Mouse (Mus musculus): ENCODE data around the gene Nmt1. TPM values are rescaled to one million over a fixed set of nuclear protein-coding genes. Genes with fewer than 3 reads are reported as not detected.

Nmt1 gene
- total RNA-seq, 2 experiments from 2014 or later = 43.8 to 51.9 TPM

DNA sequence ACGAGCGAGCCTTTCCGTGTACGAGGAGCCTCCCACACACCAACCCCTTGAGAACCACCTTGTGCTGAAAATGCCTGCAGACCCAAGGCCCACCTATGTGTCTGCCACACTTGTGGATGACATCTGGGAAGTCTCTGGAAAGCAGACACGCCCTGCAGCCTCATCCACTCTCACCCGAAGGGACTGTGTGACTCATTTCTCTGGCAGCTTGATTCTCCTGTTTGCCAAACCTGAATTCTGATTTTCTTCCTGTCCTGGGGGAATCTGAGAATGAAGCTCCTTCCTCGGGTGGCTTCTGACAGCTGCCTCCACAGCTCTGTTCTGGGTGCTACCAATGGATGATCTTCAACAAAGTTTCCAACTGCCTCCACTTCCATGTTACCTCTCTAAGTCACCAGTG is 31.6 kb upstream of the Nmt1 start:
- Histone ChIP-seq H3K27ac (no peak overlapping the region), H3K4me3 (no peak overlapping the region)
- intact Hi-C loops (cut with DNase I) = no loop called here
- TF ChIP-seq CTCF (IDR thresholded peaks at IDR 0.05) = no peak
- peak; percentile 44 for DNase-seq

DNA sequence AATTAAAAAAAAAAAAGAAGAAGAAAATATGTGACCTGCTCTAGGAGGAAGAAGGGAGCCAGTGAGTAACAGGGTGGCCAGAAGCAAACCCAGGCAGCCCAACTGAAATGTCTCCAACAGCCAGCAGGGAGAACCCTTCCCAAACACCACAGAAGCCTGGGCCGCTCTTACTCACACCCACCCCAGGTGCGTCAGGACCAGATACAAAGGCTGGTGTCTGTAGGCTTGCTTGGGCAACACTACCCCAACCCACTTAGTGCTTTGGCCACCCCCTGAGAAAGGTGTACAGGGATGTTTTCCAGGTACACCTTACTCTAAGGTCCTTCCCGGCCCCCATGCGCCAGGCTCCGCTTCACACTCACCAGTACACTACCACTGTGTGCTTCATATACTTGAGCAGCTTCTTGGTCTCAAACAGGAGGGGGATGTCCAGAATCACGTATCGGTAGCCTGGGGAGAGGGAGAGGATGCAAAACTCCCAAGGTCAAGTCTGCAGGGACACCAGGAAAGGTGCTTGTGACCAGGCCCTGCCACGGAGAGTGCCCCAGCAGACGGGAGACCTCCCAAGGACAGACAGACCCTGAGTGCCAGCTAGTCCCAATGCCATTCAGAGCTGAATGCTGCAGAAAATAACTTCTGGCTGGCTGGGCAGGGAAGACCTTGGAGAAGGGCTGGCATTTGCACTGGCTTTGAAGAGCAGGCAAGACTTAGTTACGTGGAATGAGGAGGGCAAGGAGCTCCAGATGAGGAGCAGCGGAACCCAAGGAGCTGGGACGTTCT is 30.8 kb upstream of the Nmt1 start:
- H3K27ac ChIP-seq = peak overlapping the region; percentile 67
- DNase-seq = no peak
- TF ChIP-seq CTCF (IDR thresholded peaks at IDR 0.05) = no peak
- H3K4me3 ChIP-seq = 0 out of 2 replicates have a peak overlapping the region, but pooled peaks have one; percentile 15
- intact Hi-C loops (cut with DNase I) = no loop called here

- Histone ChIP-seq H3K4me3 (no peak overlapping the region), H3K27ac (peak overlapping the region; percentile 40; the same call in 1 of the 2 replicates)
- intact Hi-C loops (cut with DNase I) = no loop called here
- TF ChIP-seq CTCF (IDR thresholded peaks at IDR 0.05) = no peak
- no peak for DNase-seq
Measured at GRCm38 (mm10) chr11:102998254-102998576, 29.8 kb upstream of the Nmt1 start.

DNA sequence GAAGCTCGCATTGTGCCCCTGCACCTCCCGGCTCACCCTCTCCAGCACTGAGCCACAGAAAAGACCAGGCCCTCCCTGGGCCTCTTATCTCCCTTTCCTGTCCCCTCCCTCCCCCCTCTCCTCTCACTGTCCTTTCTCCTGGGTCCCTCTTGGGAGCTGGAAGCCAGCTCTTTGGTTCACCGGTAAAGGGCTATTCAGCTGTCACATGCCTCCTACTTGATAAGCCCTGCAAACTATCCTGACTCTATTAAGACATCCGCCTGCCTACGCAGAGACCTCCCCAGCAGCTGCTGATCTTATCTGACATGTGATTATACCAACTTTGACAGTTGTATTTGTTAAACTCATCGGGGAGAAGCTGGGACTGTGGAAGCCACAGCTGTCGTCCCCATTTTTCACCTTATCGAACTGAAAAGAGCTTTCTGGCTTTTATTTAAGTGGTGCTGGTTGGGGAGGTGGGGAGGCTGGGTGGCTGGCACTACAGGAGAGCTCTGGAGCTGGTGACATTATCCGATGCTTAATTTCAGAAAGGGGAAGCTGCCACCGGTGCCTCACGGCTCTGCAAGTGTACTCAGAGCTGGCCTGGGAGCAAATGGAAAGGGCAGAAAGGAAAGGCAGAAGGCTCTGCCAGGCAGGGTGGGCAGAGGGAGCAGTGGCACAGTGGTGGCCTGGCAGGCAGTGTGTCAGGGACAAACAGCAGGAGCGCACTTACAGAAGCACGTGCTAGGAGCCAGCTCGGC is 29.2 kb upstream of the Nmt1 start:
- intact Hi-C loops (cut with DNase I) = no loop called here

DNA sequence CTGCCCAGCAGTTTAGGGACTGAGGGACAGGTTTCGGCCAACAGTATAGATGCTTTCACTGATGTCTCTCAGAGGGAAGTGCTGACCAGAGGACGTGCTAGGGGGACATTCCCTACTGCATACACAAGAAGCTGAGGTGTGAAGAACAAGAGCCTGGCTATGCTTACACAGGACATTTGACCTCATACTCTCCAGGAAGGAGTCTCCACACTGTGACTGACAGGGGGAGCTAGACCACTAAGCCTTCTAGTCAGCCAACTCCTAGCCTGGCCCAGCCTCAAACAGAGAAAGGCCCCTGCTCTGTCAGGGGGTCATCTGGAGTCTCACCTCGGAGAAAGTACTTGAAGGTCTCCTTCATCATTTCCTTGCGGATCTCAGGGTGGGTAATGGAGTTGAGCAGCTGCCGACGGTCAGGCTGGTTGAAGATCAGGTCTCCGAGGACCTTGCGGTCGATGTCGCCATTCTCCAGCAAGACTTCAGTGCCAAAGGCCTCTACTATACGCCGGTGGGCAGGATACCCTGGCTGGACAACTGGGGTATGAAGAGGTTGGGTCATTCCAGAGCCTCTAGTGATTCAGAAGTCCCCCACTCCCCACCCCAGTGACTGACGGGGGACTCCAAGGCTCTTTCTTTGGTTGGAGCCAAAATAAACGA is 28.5 kb upstream of the Nmt1 start:
- DNase-seq = no peak
- H3K27ac ChIP-seq = peak overlapping the region; percentile 40; the same call in 1 of the 2 replicates
- no peak overlapping the region for H3K4me3 ChIP-seq
- TF ChIP-seq CTCF (IDR thresholded peaks at IDR 0.05) = no peak
- intact Hi-C loops (cut with DNase I) = no loop called here

More for the DNA sequence above, 29.2 kb upstream of the Nmt1 start:
- TF ChIP-seq CTCF (IDR thresholded peaks at IDR 0.05) = no peak
- no peak for DNase-seq
- no peak overlapping the region for H3K4me3 ChIP-seq
- H3K27ac ChIP-seq = peak overlapping the region; percentile 40; the same call in 1 of the 2 replicates

- no peak overlapping the region for H3K27ac ChIP-seq
- intact Hi-C loops (cut with DNase I) = no loop called here
- DNase-seq = peak; percentile 10
- TF ChIP-seq CTCF (IDR thresholded peaks at IDR 0.05) = no peak
- H3K4me3 ChIP-seq = no peak overlapping the region
Measured at GRCm38 (mm10) chr11:103000111-103000510, 27.9 kb upstream of the Nmt1 start.

GRCm38 (mm10) chr11:103001063-103001462 is 26.9 kb upstream of the Nmt1 start:
- no peak overlapping the region for H3K27ac ChIP-seq
- intact Hi-C loops (cut with DNase I) = no loop called here
- no peak overlapping the region for H3K4me3 ChIP-seq
- peak; percentile 7 for DNase-seq
- TF ChIP-seq CTCF (IDR thresholded peaks at IDR 0.05) = no peak

GRCm38 (mm10) chr11:103003210-103003609 is 24.8 kb upstream of the Nmt1 start:
- H3K4me3 ChIP-seq = no peak overlapping the region

GRCm38 (mm10) chr11:103004852-103005251 is 23.1 kb upstream of the Nmt1 start:
- peak; percentile 12 for DNase-seq
- intact Hi-C loops (cut with DNase I) = no loop called here
- TF ChIP-seq CTCF (IDR thresholded peaks at IDR 0.05) = no peak
- H3K4me3 ChIP-seq = no peak overlapping the region
- peak overlapping the region; percentile 31; the same call in 1 of the 2 replicates for H3K27ac ChIP-seq

More at GRCm38 (mm10) chr11:103003210-103003609, 24.8 kb upstream of the Nmt1 start:
- intact Hi-C loops (cut with DNase I) = no loop called here
- peak overlapping the region; percentile 67 for H3K27ac ChIP-seq
- DNase-seq = peak; percentile 85
- TF ChIP-seq CTCF (IDR thresholded peaks at IDR 0.05) = no peak

DNA sequence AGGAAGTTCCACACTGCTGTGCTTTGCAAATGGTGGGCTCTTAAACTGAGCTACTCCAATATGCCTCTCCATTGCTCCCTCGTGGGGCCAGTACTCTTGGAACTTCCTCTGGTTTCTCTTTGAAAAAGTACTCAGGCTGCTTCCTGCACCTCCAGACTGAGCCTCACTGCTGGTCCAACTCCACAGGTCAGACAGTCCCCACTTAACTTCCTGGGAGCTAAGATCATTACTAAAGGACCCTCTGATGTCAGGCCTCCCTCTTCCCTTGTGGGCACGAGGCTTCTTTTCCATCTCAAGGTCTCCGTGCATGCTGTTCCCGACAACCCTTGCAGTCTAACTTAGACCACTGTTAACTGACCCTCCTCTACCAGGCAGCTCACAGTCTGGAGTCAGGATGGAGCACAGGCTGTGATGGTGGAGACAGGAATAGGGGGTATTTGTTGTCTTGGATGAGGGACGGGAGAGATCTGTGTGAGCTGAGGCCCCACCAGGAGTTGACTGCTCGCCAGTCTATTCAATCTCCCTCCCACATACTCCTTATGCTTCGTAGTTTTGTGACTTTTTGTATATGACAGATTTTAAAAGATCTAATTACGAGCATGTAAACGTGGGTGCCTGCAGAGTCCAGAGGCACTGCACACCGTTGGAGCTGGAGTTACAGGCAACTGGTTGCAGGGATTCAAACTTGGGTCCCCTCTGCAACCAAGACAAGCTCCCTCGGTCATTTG is 22.6 kb upstream of the Nmt1 start:
- peak; percentile 16 for DNase-seq
- Histone ChIP-seq H3K4me3 (no peak overlapping the region), H3K27ac (peak overlapping the region; percentile 31; the same call in 1 of the 2 replicates)
- no peak for TF ChIP-seq CTCF (IDR thresholded peaks at IDR 0.05)
- intact Hi-C loops (cut with DNase I) = no loop called here

DNA sequence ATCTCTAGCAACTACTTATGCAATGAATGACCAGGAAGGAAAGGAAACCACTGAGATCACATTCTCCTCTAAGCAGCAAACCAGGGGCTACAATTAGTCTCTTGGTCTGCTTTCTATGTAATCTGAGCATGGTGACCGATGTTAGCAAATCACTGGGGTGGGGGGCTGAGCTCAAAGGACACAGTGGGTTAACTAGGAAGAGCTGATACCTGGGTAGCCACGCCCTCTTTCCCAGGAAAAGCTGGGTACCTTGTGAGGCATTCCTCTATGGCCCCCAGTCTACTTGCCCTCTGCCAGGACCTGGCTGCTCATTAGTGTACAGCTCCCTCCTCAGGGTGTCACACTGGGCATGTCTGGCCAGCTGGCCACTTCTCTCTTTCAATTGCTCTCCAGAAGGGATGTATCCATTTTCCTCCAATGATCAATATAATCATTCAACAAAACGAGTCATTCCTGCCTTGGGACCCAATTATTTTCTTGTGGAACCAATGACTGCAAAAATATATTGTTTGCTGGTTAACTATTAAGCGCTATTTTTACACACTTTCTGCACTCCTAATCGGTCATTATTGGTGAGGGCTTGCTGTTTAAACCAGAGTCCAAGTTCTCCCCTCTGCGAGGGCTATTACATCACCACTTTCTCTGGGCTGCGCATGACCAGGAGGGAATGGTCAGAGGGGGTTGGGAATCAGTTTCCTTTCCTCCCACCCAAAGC is 21.5 kb upstream of the Nmt1 start:
- peak overlapping the region; percentile 48 for H3K27ac ChIP-seq
- no peak for TF ChIP-seq CTCF (IDR thresholded peaks at IDR 0.05)
- intact Hi-C loops (cut with DNase I) = no loop called here
- no peak overlapping the region for H3K4me3 ChIP-seq
- DNase-seq = peak; percentile 11

- Histone ChIP-seq H3K4me3 (no peak overlapping the region), H3K27ac (peak overlapping the region; percentile 48)
- intact Hi-C loops (cut with DNase I) = no loop called here
- DNase-seq = peak; percentile 45
- TF ChIP-seq CTCF (IDR thresholded peaks at IDR 0.05) = no peak
Measured at GRCm38 (mm10) chr11:103007001-103007340, 21.0 kb upstream of the Nmt1 start.
